Mouse (Mus musculus) embryonic facial prominence, embryonic 13.5 days (tissue): ENCODE measurements around the gene Pidd1. TPM values are rescaled to one million over a fixed set of nuclear protein-coding genes. Genes with fewer than 3 reads are reported as not detected.

Source experiments
- ATAC-seq: fragments of 200-750 bp; cut with Nextera tagmentation; 2 replicates; pipeline ENCODE4 v1.8.0; 2017; ENCODE audit warnings: low read depth; ENCODE audit not compliant: insufficient number of reproducible peaks, insufficient read depth, low FRiP score, low TSS enrichment
- H3K27ac ChIP-seq: fragments of 300-500 bp; sonication (generic); 2 replicates; pipeline ENCODE4 v1.5.1; 2015; ENCODE audit warnings: moderate library complexity, mild to moderate bottlenecking, inconsistent platforms
- H3K27me3 ChIP-seq: fragments of 300-500 bp; sonication (generic); 2 replicates; pipeline ENCODE4 v1.6.1; 2015; ENCODE audit warnings: mild to moderate bottlenecking, inconsistent platforms
- H3K36me3 ChIP-seq: fragments of 300-500 bp; sonication (generic); 2 replicates; pipeline ENCODE4 v1.6.1; 2015; ENCODE audit warnings: mild to moderate bottlenecking, inconsistent platforms
- H3K4me1 ChIP-seq: fragments of 300-500 bp; sonication (generic); 2 replicates; pipeline ENCODE4 v1.6.1; 2015; ENCODE audit warnings: inconsistent platforms
- H3K4me2 ChIP-seq: fragments of 300-500 bp; sonication (generic); 2 replicates; pipeline ENCODE4 v1.6.1; 2015; ENCODE audit warnings: moderate library complexity, mild to moderate bottlenecking, inconsistent platforms
- H3K4me3 ChIP-seq: fragments of 300-500 bp; sonication (generic); 2 replicates; pipeline ENCODE4 v1.5.1; 2015; ENCODE audit warnings: mild to moderate bottlenecking, inconsistent platforms
- H3K9ac ChIP-seq: fragments of 300-500 bp; sonication (generic); 2 replicates; pipeline ENCODE4 v1.6.1; 2015; ENCODE audit warnings: mild to moderate bottlenecking, inconsistent platforms
- H3K9me3 ChIP-seq: fragments of 300-500 bp; sonication (generic); 2 replicates; pipeline ENCODE4 v1.6.1; 2016; ENCODE audit warnings: inconsistent platforms
- WGBS: fragments of 180-500 bp; shearing (Covaris S2); methylation state at CpG from one replicate; pipeline ENCODE4 v1.1.7; 2015; ENCODE audit warnings: mixed read lengths; 5-methylcytosine and 5-hydroxymethylcytosine counted together
- polyA plus RNA-seq: library from polyadenylated mRNA; unstranded; fragments of >200 nt; fragmentation: Nextera tagmentation; extraction: Ambion mirVana; gene quantifications from 2 replicates; pipeline ENCODE4 v1.2.1, GENCODE M21; 2015

The Pidd1 gene
- 11.4 and 12.0 TPM in 2 replicates for polyA plus RNA-seq

- H3K27ac ChIP-seq = peak within 1 kb of the TSS; percentile 53
- under 1% methylated on average over 25 of the region's 25 CpGs for WGBS
- peaks cover 33% of the 10 kb centered on the region for H3K36me3 ChIP-seq
- peaks cover 46% of the 10 kb centered on the region for H3K4me1 ChIP-seq
- H3K4me3 ChIP-seq = peak within 1 kb of the TSS; percentile 52
- peak within 1 kb of the TSS; percentile 86 for H3K4me2 ChIP-seq
- peak within 1 kb of the TSS; percentile 75 for H3K9ac ChIP-seq
- peak; percentile 58 for ATAC-seq
- no peaks in the 10 kb centered on the region for H3K9me3 ChIP-seq
- H3K27me3 ChIP-seq = no peaks in the 10 kb centered on the region
These were observed at the start of gene Pidd1 for GRCm38 (mm10) chr7:141443828-141444237. Gene Pidd1 (minus strand): TSS chr7:141444025.

- H3K9ac ChIP-seq = no peak overlapping the region
- H3K9me3 ChIP-seq = no peaks in the 10 kb centered on the region
- peaks cover 42% of the 10 kb centered on the region for H3K36me3 ChIP-seq
- H3K27me3 ChIP-seq = no peaks in the 10 kb centered on the region
- ATAC-seq = no peak
- H3K27ac ChIP-seq = no peak overlapping the region; the same call in 1 of the 2 replicates
- WGBS = 89% methylated on average over 5 of the region's 5 CpGs
- H3K4me2 ChIP-seq = no peak overlapping the region
- H3K4me3 ChIP-seq = no peak overlapping the region
- no peaks in the 10 kb centered on the region for H3K4me1 ChIP-seq
These were observed 48.9 kb upstream of the Pidd1 start for GRCm38 (mm10) chr7:141492738-141493137.

GRCm38 (mm10) chr7:141491151-141491550 is 47.3 kb upstream of the Pidd1 start:
- Histone ChIP-seq H3K4me1 (no peaks in the 10 kb centered on the region), H3K36me3 (peaks cover 30% of the 10 kb centered on the region), H3K9ac (no peak overlapping the region), H3K4me3 (no peak overlapping the region), H3K9me3 (no peaks in the 10 kb centered on the region), H3K27ac (no peak overlapping the region), H3K4me2 (no peak overlapping the region), H3K27me3 (no peaks in the 10 kb centered on the region)
- WGBS = 81% methylated on average over 2 of the region's 2 CpGs
- ATAC-seq = no peak

- peaks cover 26% of the 10 kb centered on the region for H3K27me3 ChIP-seq
These were observed 43.3 kb upstream of the Pidd1 start for GRCm38 (mm10) chr7:141487141-141487540.

GRCm38 (mm10) chr7:141486239-141486638 is 42.4 kb upstream of the Pidd1 start:
- H3K4me1 ChIP-seq = peaks cover 16% of the 10 kb centered on the region
- 83% methylated on average over 1 of the region's 1 CpGs for WGBS
- no peak overlapping the region for H3K4me2 ChIP-seq
- no peak overlapping the region for H3K4me3 ChIP-seq
- ATAC-seq = no peak
- no peaks in the 10 kb centered on the region for H3K9me3 ChIP-seq
- H3K9ac ChIP-seq = no peak overlapping the region
- no peaks in the 10 kb centered on the region for H3K36me3 ChIP-seq
- no peak overlapping the region for H3K27ac ChIP-seq
- peaks cover 35% of the 10 kb centered on the region for H3K27me3 ChIP-seq

More at GRCm38 (mm10) chr7:141487141-141487540, 43.3 kb upstream of the Pidd1 start:
- 73% methylated on average over 7 of the region's 7 CpGs for WGBS
- H3K4me2 ChIP-seq = no peak overlapping the region
- H3K9me3 ChIP-seq = no peaks in the 10 kb centered on the region
- H3K36me3 ChIP-seq = peaks cover 8% of the 10 kb centered on the region
- 0 out of 2 replicates have a peak overlapping the region, but pooled peaks have one; percentile 32 for H3K9ac ChIP-seq
- no peak for ATAC-seq
- H3K27ac ChIP-seq = no peak overlapping the region
- H3K4me3 ChIP-seq = no peak overlapping the region
- H3K4me1 ChIP-seq = peaks cover 7% of the 10 kb centered on the region

GRCm38 (mm10) chr7:141485606-141486005 is 41.8 kb upstream of the Pidd1 start:
- Histone ChIP-seq H3K9ac (no peak overlapping the region), H3K4me2 (no peak overlapping the region), H3K27ac (no peak overlapping the region), H3K27me3 (peaks cover 40% of the 10 kb centered on the region), H3K4me3 (no peak overlapping the region), H3K4me1 (peaks cover 22% of the 10 kb centered on the region), H3K36me3 (no peaks in the 10 kb centered on the region), H3K9me3 (no peaks in the 10 kb centered on the region)
- 91% methylated on average over 2 of the region's 2 CpGs for WGBS
- no peak for ATAC-seq

- Histone ChIP-seq H3K4me3 (no peak overlapping the region), H3K9me3 (no peaks in the 10 kb centered on the region), H3K4me2 (no peak overlapping the region), H3K36me3 (no peaks in the 10 kb centered on the region), H3K27ac (no peak overlapping the region), H3K27me3 (peaks cover 40% of the 10 kb centered on the region), H3K9ac (no peak overlapping the region), H3K4me1 (peaks cover 22% of the 10 kb centered on the region)
- no peak for ATAC-seq
- WGBS = 62% methylated on average over 2 of the region's 2 CpGs
These were observed 41.4 kb upstream of the Pidd1 start for GRCm38 (mm10) chr7:141485186-141485585.

- peaks cover 22% of the 10 kb centered on the region for H3K4me1 ChIP-seq
- no peak overlapping the region for H3K4me2 ChIP-seq
- H3K9ac ChIP-seq = no peak overlapping the region
- no peaks in the 10 kb centered on the region for H3K36me3 ChIP-seq
- no peaks in the 10 kb centered on the region for H3K9me3 ChIP-seq
- 66% methylated on average over 5 of the region's 5 CpGs for WGBS
- no peak overlapping the region for H3K4me3 ChIP-seq
- no peak overlapping the region for H3K27ac ChIP-seq
- peaks cover 40% of the 10 kb centered on the region for H3K27me3 ChIP-seq
- ATAC-seq = no peak
These were observed 40.6 kb upstream of the Pidd1 start for GRCm38 (mm10) chr7:141484186-141485120.

GRCm38 (mm10) chr7:141483114-141483653 is 39.4 kb upstream of the Pidd1 start:
- H3K9me3 ChIP-seq = no peaks in the 10 kb centered on the region
- no peaks in the 10 kb centered on the region for H3K36me3 ChIP-seq
- H3K27me3 ChIP-seq = peaks cover 40% of the 10 kb centered on the region
- no peak for ATAC-seq
- no peak overlapping the region for H3K27ac ChIP-seq
- peak overlapping the region; percentile 99; the same call in 1 of the 2 replicates for H3K4me2 ChIP-seq
- peaks cover 25% of the 10 kb centered on the region for H3K4me1 ChIP-seq
- H3K4me3 ChIP-seq = no peak overlapping the region
- 72% methylated on average over 6 of the region's 6 CpGs for WGBS
- 0 out of 2 replicates have a peak overlapping the region, but pooled peaks have one; percentile 16 for H3K9ac ChIP-seq

- Histone ChIP-seq H3K27ac (no peak overlapping the region), H3K4me2 (peak overlapping the region; percentile 99), H3K4me1 (peaks cover 31% of the 10 kb centered on the region), H3K27me3 (peaks cover 40% of the 10 kb centered on the region), H3K9me3 (no peaks in the 10 kb centered on the region), H3K36me3 (no peaks in the 10 kb centered on the region), H3K9ac (peak overlapping the region; percentile 70), H3K4me3 (peak overlapping the region; percentile 59)
- ATAC-seq = no peak
- 9% methylated on average over 11 of the region's 11 CpGs for WGBS
These were observed 38.8 kb upstream of the Pidd1 start for GRCm38 (mm10) chr7:141482531-141483024.

- Histone ChIP-seq H3K36me3 (no peaks in the 10 kb centered on the region), H3K4me2 (peak overlapping the region; percentile 99), H3K4me3 (peak overlapping the region; percentile 59), H3K9me3 (no peaks in the 10 kb centered on the region), H3K27me3 (peaks cover 40% of the 10 kb centered on the region), H3K4me1 (peaks cover 39% of the 10 kb centered on the region), H3K27ac (no peak overlapping the region), H3K9ac (peak overlapping the region; percentile 70)
- ATAC-seq = no peak
- under 1% methylated on average over 81 of the region's 81 CpGs for WGBS
These were observed 37.9 kb upstream of the Pidd1 start for GRCm38 (mm10) chr7:141481498-141482401.
